In the genomic region with DNA sequence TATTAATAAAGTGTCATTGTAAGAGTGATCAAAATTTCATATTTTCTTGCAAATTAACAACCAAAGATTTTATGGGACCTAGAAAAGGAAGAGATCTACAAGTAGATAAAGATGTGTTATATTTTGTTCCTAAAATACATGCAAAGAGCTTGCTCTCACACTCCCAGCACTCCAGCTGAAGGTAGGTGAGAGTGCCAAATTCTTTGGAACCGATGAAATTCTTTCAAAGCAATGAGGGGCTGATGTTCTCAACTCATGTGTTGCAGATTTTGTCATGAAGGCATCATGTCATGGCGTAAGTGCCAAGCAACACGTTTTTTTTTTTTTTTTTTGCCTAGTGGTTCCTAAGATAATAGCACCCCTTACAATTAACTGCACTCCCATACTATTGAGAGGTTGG, we compare ENCODE assay signal across 15 mouse cellular contexts.
"Had no signal": no experiment of that assay in that cellular context is flagged by ENCODE, and none has a peak within 500 bp of the region (broad histone marks: within the 10 kb centered on the region; RNA-seq: fewer than 3 reads in every experiment).

No protein-coding gene starts in this region.

- DNase-seq: lung, adult 18-20 months; lung, embryonic 14.5 days; lung, postnatal 10 days; lung, postnatal 4 days; right cerebral cortex, postnatal 14 days; thymus, adult 18-20 months; thymus, postnatal 14 days; thymus, postnatal 36 days had no signal

- H3K36me3 ChIP-seq: midbrain, embryonic 13.5 days; midbrain, embryonic 15.5 days; neural tube, embryonic 12.5 days; stomach, embryonic 15.5 days had no signal

- ATAC-seq: midbrain, embryonic 13.5 days; midbrain, embryonic 15.5 days had no signal

- H3K27me3 ChIP-seq: megakaryocyte, embryonic 14.5 days; midbrain, embryonic 13.5 days; midbrain, embryonic 15.5 days; neural tube, embryonic 12.5 days; stomach, embryonic 15.5 days had no signal

- H3K4me1 ChIP-seq: megakaryocyte, embryonic 14.5 days; midbrain, embryonic 13.5 days; midbrain, embryonic 15.5 days; neural tube, embryonic 12.5 days; stomach, embryonic 15.5 days had no signal

- H3K4me3 ChIP-seq: megakaryocyte, embryonic 14.5 days; midbrain, embryonic 13.5 days; midbrain, embryonic 15.5 days; neural tube, embryonic 12.5 days; stomach, embryonic 15.5 days had no signal

- H3K4me2 ChIP-seq: lung, embryonic 14.5 days; midbrain, embryonic 11.5 days; midbrain, embryonic 13.5 days; midbrain, embryonic 15.5 days; neural tube, embryonic 12.5 days; stomach, embryonic 15.5 days had no signal

- H3K9me3 ChIP-seq: megakaryocyte, embryonic 14.5 days; midbrain, embryonic 13.5 days; midbrain, embryonic 15.5 days; neural tube, embryonic 12.5 days; stomach, embryonic 15.5 days had no signal

- H3K27ac ChIP-seq: midbrain, embryonic 13.5 days; midbrain, embryonic 15.5 days; neural tube, embryonic 12.5 days; stomach, embryonic 15.5 days; stomach, postnatal 0 days had no signal

- H3K9ac ChIP-seq: lung, embryonic 14.5 days; midbrain, embryonic 13.5 days; midbrain, embryonic 15.5 days; neural tube, embryonic 12.5 days; stomach, embryonic 15.5 days had no signal
